Mouse (Mus musculus) adrenal gland, postnatal 25 days (tissue): ENCODE results near the gene Pla2g4e. TPM values are rescaled to one million over a fixed set of nuclear protein-coding genes. Genes with fewer than 3 reads are reported as not detected.

Experiments
- DNase-seq: peaks from one replicate; pipeline ENCODE4 v3.0.0; 2021; ENCODE audit warnings: mixed read lengths
- total RNA-seq: library from RNA; stranded (reverse); gene quantifications from 2 replicates; pipeline ENCODE4 v1.2.3, GENCODE M21; 2021

Gene Pla2g4e
- total RNA-seq, 1 experiment from 2014 or later: 0.36 TPM

- no peak for DNase-seq
Observed at GRCm38 (mm10) chr2:120153586-120154360, 91.4 kb downstream of the Pla2g4e start.

- no peak for DNase-seq
Observed at GRCm38 (mm10) chr2:120150571-120150970, 94.6 kb downstream of the Pla2g4e start.

GRCm38 (mm10) chr2:120149634-120150033, 95.5 kb downstream of the Pla2g4e start:
- DNase-seq: no peak

- no peak for DNase-seq
Observed at GRCm38 (mm10) chr2:120147999-120148398, 97.1 kb downstream of the Pla2g4e start.

GRCm38 (mm10) chr2:120147364-120147763, 97.8 kb downstream of the Pla2g4e start:
- no peak for DNase-seq

- no peak for DNase-seq
Observed at GRCm38 (mm10) chr2:120146543-120146942, 98.6 kb downstream of the Pla2g4e start.

- no peak for DNase-seq
Observed at GRCm38 (mm10) chr2:120144390-120144789, 100.7 kb downstream of the Pla2g4e start.

GRCm38 (mm10) chr2:120142336-120142735, 102.8 kb downstream of the Pla2g4e start:
- DNase-seq: no peak

- DNase-seq: no peak
Observed at GRCm38 (mm10) chr2:120141671-120142070, 103.5 kb downstream of the Pla2g4e start.

GRCm38 (mm10) chr2:120140326-120140725, 104.8 kb downstream of the Pla2g4e start:
- no peak for DNase-seq

- DNase-seq: no peak
Observed at GRCm38 (mm10) chr2:120139091-120139490, 106.0 kb downstream of the Pla2g4e start.

GRCm38 (mm10) chr2:120137281-120137680, 107.9 kb downstream of the Pla2g4e start:
- DNase-seq: no peak

GRCm38 (mm10) chr2:120134453-120135075, 110.6 kb downstream of the Pla2g4e start:
- no peak for DNase-seq

- no peak for DNase-seq
Observed at GRCm38 (mm10) chr2:120131881-120132280, 113.3 kb downstream of the Pla2g4e start.

- DNase-seq: no peak
Observed at GRCm38 (mm10) chr2:120129252-120129908, 115.8 kb downstream of the Pla2g4e start.

GRCm38 (mm10) chr2:120128611-120129051, 116.5 kb downstream of the Pla2g4e start:
- no peak for DNase-seq

- no peak for DNase-seq
Observed at GRCm38 (mm10) chr2:120128011-120128410, 117.1 kb downstream of the Pla2g4e start.

- no peak for DNase-seq
Observed at GRCm38 (mm10) chr2:120126901-120127300, 118.2 kb downstream of the Pla2g4e start.

GRCm38 (mm10) chr2:120126408-120126807, 118.7 kb downstream of the Pla2g4e start:
- no peak for DNase-seq

- DNase-seq: no peak
Observed at GRCm38 (mm10) chr2:120125461-120125860, 119.7 kb downstream of the Pla2g4e start.

- no peak for DNase-seq
Observed at GRCm38 (mm10) chr2:120124946-120125345, 120.2 kb downstream of the Pla2g4e start.

GRCm38 (mm10) chr2:120124096-120124495, 121.0 kb downstream of the Pla2g4e start:
- no peak for DNase-seq

- no peak for DNase-seq
Observed at GRCm38 (mm10) chr2:120122983-120123382, 122.2 kb downstream of the Pla2g4e start.
